Mouse (Mus musculus) erythroblast, adult 5-6 weeks (primary cell): ENCODE measurements around the gene Gm973. TPM values are rescaled to one million over a fixed set of nuclear protein-coding genes. Genes with fewer than 3 reads are reported as not detected.

Source experiments
- ATAC-seq: replicated peaks from 2 replicates; pipeline ENCODE4 v1.8.0; 2016; ENCODE audit warnings: moderate number of reproducible peaks, mild to moderate bottlenecking, moderate TSS enrichment, inconsistent platforms; ENCODE audit not compliant: poor library complexity, low FRiP score, severe bottlenecking
- total RNA-seq, 2 experiments: library from RNA; stranded (forward) in 1 of 2; stranded (reverse) in 1 of 2; fragments of 150-400 nt in 1 of 2; fragments of 200-764, 138-1000 nt in 1 of 2; gene quantifications; 2 replicates each; pipeline versions ENCODE4 v1.2.3 to v1.2.4; 2015 to 2017; ENCODE audit warnings: low replicate concordance in 2 of 2

The Gm973 gene
- total RNA-seq (2015; ENCODE audit: low replicate concordance) (not detected in 2 replicates), total RNA-seq (2017; ENCODE audit: low replicate concordance) (7.0 TPM in 1 of 2 replicates, not detected in the other)

- no peak for ATAC-seq
Measured at GRCm38 (mm10) chr1:59516026-59516917, at the start of gene Gm973. Gene Gm973 (plus strand): TSS chr1:59516264.

- no peak for ATAC-seq
Measured at GRCm38 (mm10) chr1:59469170-59469569, 46.9 kb upstream of the Gm973 start.

GRCm38 (mm10) chr1:59470766-59471165 is 45.3 kb upstream of the Gm973 start:
- ATAC-seq: no peak

GRCm38 (mm10) chr1:59472368-59473180 is 43.5 kb upstream of the Gm973 start:
- ATAC-seq: no peak

- ATAC-seq: no peak
Measured at GRCm38 (mm10) chr1:59473181-59473555, 42.9 kb upstream of the Gm973 start.

GRCm38 (mm10) chr1:59475618-59476017 is 40.4 kb upstream of the Gm973 start:
- ATAC-seq: no peak

- no peak for ATAC-seq
Measured at GRCm38 (mm10) chr1:59478911-59479310, 37.2 kb upstream of the Gm973 start.

GRCm38 (mm10) chr1:59480821-59481455 is 35.1 kb upstream of the Gm973 start:
- no peak for ATAC-seq

- ATAC-seq: peak; percentile 93
Measured at GRCm38 (mm10) chr1:59481456-59482291, 34.4 kb upstream of the Gm973 start.

GRCm38 (mm10) chr1:59482331-59482695 is 33.8 kb upstream of the Gm973 start, which contains the start of gene Fzd7:
Gene Fzd7 (plus strand): TSS chr1:59482424.
- peak; percentile 28 for ATAC-seq

- ATAC-seq: no peak
Measured at GRCm38 (mm10) chr1:59482696-59483520, 33.2 kb upstream of the Gm973 start.

GRCm38 (mm10) chr1:59483521-59484245 is 32.4 kb upstream of the Gm973 start:
- ATAC-seq: no peak

GRCm38 (mm10) chr1:59484314-59484713 is 31.8 kb upstream of the Gm973 start:
- ATAC-seq: no peak

GRCm38 (mm10) chr1:59484791-59485785 is 31.0 kb upstream of the Gm973 start:
- no peak for ATAC-seq

GRCm38 (mm10) chr1:59485803-59486202 is 30.3 kb upstream of the Gm973 start:
- no peak for ATAC-seq

GRCm38 (mm10) chr1:59487651-59488051 is 28.4 kb upstream of the Gm973 start:
- ATAC-seq: peak; percentile 89

- ATAC-seq: no peak
Measured at GRCm38 (mm10) chr1:59488481-59488880, 27.6 kb upstream of the Gm973 start.
